Mouse (Mus musculus): Measurements from ENCODE around the gene Olfr649. TPM values are rescaled to one million over a fixed set of nuclear protein-coding genes. Genes with fewer than 3 reads are reported as not detected.

Gene Olfr649
- polyA plus RNA-seq, 1 experiment from 2014 or later, result not detected

DNA sequence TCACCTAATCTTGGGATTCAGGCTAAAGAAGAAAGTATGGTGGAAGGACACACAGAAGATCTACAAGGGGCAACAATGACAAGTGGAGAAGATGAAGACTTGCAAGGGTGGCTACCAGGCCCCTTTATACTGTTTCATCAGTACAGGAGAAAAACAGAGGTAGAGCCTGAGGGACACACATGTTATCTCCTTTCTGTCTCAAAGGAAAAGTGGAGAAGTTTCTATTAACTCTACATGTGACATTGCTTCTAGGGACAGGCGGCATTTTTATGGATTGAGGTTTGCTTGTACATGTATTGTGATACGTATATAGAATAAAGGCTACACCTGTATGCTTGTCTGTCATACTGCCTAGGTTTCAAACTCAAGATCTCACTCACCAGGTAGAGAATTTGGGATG lies 12.5 kb downstream of the Olfr649 start, which contains the start of gene Olfr648:
Olfr648 (minus strand) TSS at position 101 of the 400 bp plus-strand sequence.
- Histone ChIP-seq H3K36me3 (no peaks in the 10 kb centered on the region), H3K4me2 (replicated peaks) (no peak within 1 kb of the TSS), H3K27ac (replicated peaks) (no peak within 1 kb of the TSS), H3K27me3 (no peaks in the 10 kb centered on the region), H3K9me3 (no peaks in the 10 kb centered on the region), H3K4me1 (no peaks in the 10 kb centered on the region), H3K4me3 (no peak within 1 kb of the TSS), H3K9ac (replicated peaks) (no peak within 1 kb of the TSS)
- no peak for ATAC-seq (replicated peaks)
- WGBS, result 91% methylated on average over 2 of the region's 2 CpGs

DNA sequence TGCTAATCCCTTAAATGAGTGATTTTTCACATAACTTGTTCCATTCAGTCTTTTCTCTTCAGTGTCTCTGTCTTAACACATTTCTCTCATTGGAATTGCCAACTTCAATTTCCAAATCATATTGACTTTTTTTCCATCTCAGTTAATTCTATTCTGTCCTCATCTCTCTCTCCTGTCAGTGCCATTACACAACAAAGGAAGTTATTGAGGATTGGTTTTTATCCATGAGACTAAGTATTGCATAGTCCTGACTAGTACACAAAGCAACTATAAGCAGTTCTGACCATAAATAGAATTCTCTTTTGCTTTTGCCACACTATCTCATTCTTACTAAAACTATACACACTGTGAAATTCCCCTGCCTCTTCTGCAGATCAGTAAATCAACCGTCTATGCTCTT lies 16.7 kb downstream of the Olfr649 start:
- Histone ChIP-seq H3K27me3 (no peaks in the 10 kb centered on the region), H3K4me2 (replicated peaks) (no peak overlapping the region), H3K36me3 (no peaks in the 10 kb centered on the region), H3K4me1 (no peaks in the 10 kb centered on the region), H3K27ac (replicated peaks) (no peak overlapping the region), H3K4me3 (no peak overlapping the region), H3K9me3 (no peaks in the 10 kb centered on the region), H3K9ac (replicated peaks) (no peak overlapping the region)
- WGBS, result 83% methylated on average over 1 of the region's 1 CpGs
- no peak for ATAC-seq (replicated peaks)

DNA sequence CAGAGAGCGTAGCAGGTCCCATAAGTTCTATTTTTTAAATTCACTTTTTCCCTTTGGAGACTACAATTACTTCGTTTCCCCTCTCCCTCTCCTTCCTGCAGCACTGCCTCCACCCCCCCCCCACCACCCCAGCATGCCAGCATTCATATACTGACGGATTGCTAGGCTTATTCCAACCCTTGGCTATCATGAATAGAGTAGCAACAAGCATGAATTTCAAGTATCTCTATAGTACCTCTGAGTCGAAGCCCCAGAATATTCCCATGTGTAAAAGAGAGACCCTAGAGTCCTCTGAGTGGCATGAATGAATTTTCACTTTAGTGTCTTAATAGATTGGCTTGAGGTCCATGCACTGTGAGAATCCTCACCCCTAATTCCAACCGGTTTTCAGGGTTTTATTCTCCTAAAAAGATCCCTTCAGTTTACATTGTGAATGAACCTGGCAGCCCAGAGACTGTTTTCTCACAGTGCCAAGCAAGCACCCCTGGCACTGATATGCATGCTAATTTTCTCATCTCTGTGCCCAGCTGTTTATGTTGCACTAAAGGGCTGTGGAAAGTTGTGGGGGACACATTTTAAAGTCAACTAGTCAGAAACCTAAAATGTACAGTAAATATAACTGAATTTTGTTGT lies 17.2 kb downstream of the Olfr649 start:
- no peak overlapping the region for H3K9ac ChIP-seq (replicated peaks)
- H3K4me2 ChIP-seq (replicated peaks), result no peak overlapping the region
- no peak overlapping the region for H3K4me3 ChIP-seq
- H3K27ac ChIP-seq (replicated peaks), result no peak overlapping the region
- no peaks in the 10 kb centered on the region for H3K9me3 ChIP-seq
- no peaks in the 10 kb centered on the region for H3K36me3 ChIP-seq
- no peaks in the 10 kb centered on the region for H3K4me1 ChIP-seq
- H3K27me3 ChIP-seq, result no peaks in the 10 kb centered on the region
- WGBS, result 60% methylated on average over 5 of the region's 5 CpGs
- ATAC-seq (replicated peaks), result no peak

DNA sequence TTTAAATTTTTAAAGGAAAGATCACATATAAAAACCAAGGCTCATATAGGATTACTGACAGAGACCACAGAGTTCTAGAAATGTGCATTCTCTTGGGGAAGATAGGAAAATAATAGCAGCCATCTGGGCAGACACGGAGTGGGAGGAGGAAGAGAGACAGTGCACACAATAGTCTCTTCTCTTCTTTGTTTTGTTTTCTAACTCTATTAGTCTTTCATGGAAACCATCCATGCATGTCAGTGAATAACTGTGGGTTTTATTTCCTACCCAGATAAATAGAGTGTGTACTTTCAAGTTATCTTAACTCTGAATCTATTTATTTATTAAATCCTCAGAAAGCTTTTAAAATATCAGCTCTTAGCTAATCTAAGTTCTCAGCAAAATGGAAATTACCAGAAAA lies 20.7 kb downstream of the Olfr649 start:
- Histone ChIP-seq H3K27me3 (no peaks in the 10 kb centered on the region), H3K4me2 (replicated peaks) (no peak overlapping the region), H3K9me3 (no peaks in the 10 kb centered on the region), H3K9ac (replicated peaks) (no peak overlapping the region), H3K27ac (replicated peaks) (no peak overlapping the region), H3K4me1 (no peaks in the 10 kb centered on the region), H3K36me3 (no peaks in the 10 kb centered on the region), H3K4me3 (no peak overlapping the region)
- WGBS, result 25% methylated on average over 1 of the region's 1 CpGs
- no peak for ATAC-seq (replicated peaks)

DNA sequence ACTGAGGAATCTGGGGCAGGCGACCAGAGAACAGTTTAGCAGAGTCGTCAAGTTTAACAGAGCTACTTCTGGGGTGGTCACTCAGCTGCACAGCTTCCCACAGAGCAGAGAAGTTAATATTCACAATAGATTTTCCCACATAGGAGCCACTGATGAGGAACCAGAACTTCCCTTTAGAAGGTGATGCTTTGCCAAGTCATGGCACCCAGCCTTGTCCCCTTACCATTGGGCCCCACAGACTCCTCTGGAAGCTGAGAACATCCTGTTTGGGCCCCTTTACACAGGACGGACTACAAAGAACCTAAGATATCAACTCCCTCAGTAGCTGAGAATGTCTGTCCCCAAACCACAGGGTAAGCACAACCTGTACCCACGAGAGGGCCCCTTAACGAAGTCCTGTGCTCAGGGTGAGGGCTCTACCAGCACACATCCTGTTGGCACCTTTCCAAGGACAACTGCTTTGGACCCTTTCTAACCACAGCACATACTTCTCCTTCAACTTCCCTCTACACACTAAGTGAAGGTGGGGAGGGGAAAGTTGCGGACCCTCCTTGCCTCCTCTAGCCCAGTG lies 26.1 kb downstream of the Olfr649 start:
- Histone ChIP-seq H3K36me3 (no peaks in the 10 kb centered on the region), H3K27me3 (no peaks in the 10 kb centered on the region), H3K4me2 (replicated peaks) (no peak overlapping the region), H3K9ac (replicated peaks) (no peak overlapping the region), H3K9me3 (no peaks in the 10 kb centered on the region), H3K4me3 (no peak overlapping the region), H3K27ac (replicated peaks) (no peak overlapping the region), H3K4me1 (no peaks in the 10 kb centered on the region)
- ATAC-seq (replicated peaks), result no peak
- 72% methylated on average over 6 of the region's 6 CpGs for WGBS

DNA sequence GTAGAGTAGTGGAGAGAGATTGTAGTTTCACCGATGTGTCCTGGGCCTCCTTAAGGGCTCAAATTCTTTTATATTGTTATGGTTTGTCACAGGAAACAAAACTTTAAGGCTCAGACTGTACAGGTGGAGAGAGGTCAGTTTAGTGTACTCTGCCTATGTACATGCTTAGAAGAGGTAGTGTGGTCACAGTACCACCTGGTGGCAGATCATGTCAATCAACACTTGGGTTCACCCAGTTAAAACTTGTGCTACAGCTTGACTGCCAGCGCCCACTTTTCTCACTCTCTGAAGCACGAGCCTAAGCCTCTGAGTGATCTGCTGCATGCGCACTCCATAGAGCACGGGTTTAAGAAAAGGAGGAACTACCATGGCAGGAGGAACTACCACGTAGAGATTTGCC lies 28.7 kb downstream of the Olfr649 start:
- ATAC-seq (replicated peaks), result no peak
- 83% methylated on average over 6 of the region's 6 CpGs for whole genome bisulfite sequencing
- no peak overlapping the region for H3K4me3 ChIP-seq
- no peaks in the 10 kb centered on the region for H3K4me1 ChIP-seq
- H3K27me3 ChIP-seq, result no peaks in the 10 kb centered on the region
- H3K4me2 ChIP-seq (replicated peaks), result no peak overlapping the region
- no peaks in the 10 kb centered on the region for H3K9me3 ChIP-seq
- H3K36me3 ChIP-seq, result no peaks in the 10 kb centered on the region
- H3K9ac ChIP-seq (replicated peaks), result no peak overlapping the region
- H3K27ac ChIP-seq (replicated peaks), result no peak overlapping the region

DNA sequence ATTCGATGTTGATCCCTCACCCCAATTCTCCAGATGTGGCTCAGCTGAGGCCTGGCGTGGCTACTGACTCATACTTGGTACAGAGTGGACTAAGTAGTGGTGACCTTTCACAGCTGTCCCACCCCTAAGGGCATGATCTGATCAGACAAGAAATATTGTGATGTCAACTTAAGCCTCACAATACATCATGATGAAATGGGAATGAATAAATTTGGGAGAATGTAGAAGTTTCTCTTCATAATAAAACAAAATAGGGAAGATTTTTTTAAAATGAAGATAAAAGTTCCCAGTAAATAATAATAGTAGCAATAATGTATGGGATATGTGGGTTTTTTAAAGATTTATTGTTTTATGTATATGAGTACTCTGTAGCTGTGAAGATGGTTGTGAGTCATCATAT lies 45.3 kb downstream of the Olfr649 start, which contains the start of gene Ubqlnl:
Ubqlnl (minus strand) TSS at position 101 of the 400 bp plus-strand sequence.
- no peak within 1 kb of the TSS for H3K4me3 ChIP-seq
- no peak for ATAC-seq (replicated peaks)
- no peak within 1 kb of the TSS for H3K9ac ChIP-seq (replicated peaks)
- H3K36me3 ChIP-seq, result no peaks in the 10 kb centered on the region
- no peaks in the 10 kb centered on the region for H3K9me3 ChIP-seq
- H3K27me3 ChIP-seq, result no peaks in the 10 kb centered on the region
- 88% methylated on average over 2 of the region's 2 CpGs for WGBS
- H3K4me1 ChIP-seq, result no peaks in the 10 kb centered on the region
- H3K4me2 ChIP-seq (replicated peaks), result no peak within 1 kb of the TSS
- H3K27ac ChIP-seq (replicated peaks), result no peak within 1 kb of the TSS

DNA sequence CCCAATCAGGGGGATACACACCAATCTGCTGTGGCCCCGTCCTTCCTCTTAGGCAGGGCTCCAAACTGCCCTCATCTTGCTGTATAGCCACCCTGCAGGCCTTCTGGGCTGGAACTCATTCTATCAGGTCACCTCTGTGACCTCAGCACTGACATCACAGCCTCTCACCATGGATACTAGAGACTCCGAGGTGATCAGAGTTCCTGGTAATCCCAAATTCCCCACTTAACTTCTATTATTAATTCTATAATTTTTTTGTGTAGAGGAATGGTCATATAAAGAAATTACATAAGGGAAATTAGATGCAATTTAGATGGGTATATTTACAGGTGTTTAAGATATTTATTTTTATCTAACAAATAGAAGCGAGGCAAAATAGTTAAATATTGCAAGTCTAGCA lies 52.6 kb downstream of the Olfr649 start, which contains the start of gene Ubqln3:
Ubqln3 (minus strand) TSS at position 101 of the 400 bp plus-strand sequence.
- H3K27me3 ChIP-seq, result no peaks in the 10 kb centered on the region
- H3K27ac ChIP-seq (replicated peaks), result no peak within 1 kb of the TSS
- H3K4me1 ChIP-seq, result no peaks in the 10 kb centered on the region
- no peak within 1 kb of the TSS for H3K9ac ChIP-seq (replicated peaks)
- H3K9me3 ChIP-seq, result no peaks in the 10 kb centered on the region
- H3K4me2 ChIP-seq (replicated peaks), result no peak within 1 kb of the TSS
- ATAC-seq (replicated peaks), result no peak
- 80% methylated on average over 3 of the region's 3 CpGs for WGBS
- no peaks in the 10 kb centered on the region for H3K36me3 ChIP-seq
- H3K4me3 ChIP-seq, result no peak within 1 kb of the TSS

Other genes with a start within 250 kb of the Olfr649 start
- not detected in 2 replicates for gene Olfr635, start 224.8 kb downstream of the Olfr649 start, polyA plus RNA-seq (2015; fragmentation: Nextera tagmentation; extraction: Ambion mirVana)
- gene Olfr638, start 197.2 kb downstream of the Olfr649 start, polyA plus RNA-seq (2015; fragmentation: Nextera tagmentation; extraction: Ambion mirVana), result not detected in 2 replicates
- not detected in 2 replicates for gene Olfr639, start 178.7 kb downstream of the Olfr649 start, polyA plus RNA-seq (2015; fragmentation: Nextera tagmentation; extraction: Ambion mirVana)
- not detected in 2 replicates for gene Olfr640, start 170.4 kb downstream of the Olfr649 start, polyA plus RNA-seq (2015; fragmentation: Nextera tagmentation; extraction: Ambion mirVana)
- gene Olfr641, start 160.5 kb downstream of the Olfr649 start, polyA plus RNA-seq (2015; fragmentation: Nextera tagmentation; extraction: Ambion mirVana), result not detected in 2 replicates
- gene Olfr642, start 143.3 kb downstream of the Olfr649 start, polyA plus RNA-seq (2015; fragmentation: Nextera tagmentation; extraction: Ambion mirVana), result not detected in 2 replicates
- gene 4930516K23Rik, start 134.5 kb downstream of the Olfr649 start, polyA plus RNA-seq (2015; fragmentation: Nextera tagmentation; extraction: Ambion mirVana), result not detected in 2 replicates
- not detected in 2 replicates for gene Olfr644, start 124.1 kb downstream of the Olfr649 start, polyA plus RNA-seq (2015; fragmentation: Nextera tagmentation; extraction: Ambion mirVana)
- gene Olfr645, start 110.5 kb downstream of the Olfr649 start, polyA plus RNA-seq (2015; fragmentation: Nextera tagmentation; extraction: Ambion mirVana), result not detected in 2 replicates
- not detected in 2 replicates for gene Olfr646, start 91.1 kb downstream of the Olfr649 start, polyA plus RNA-seq (2015; fragmentation: Nextera tagmentation; extraction: Ambion mirVana)
- gene Ubqln5, start 66.2 kb downstream of the Olfr649 start, polyA plus RNA-seq (2015; fragmentation: Nextera tagmentation; extraction: Ambion mirVana), result not detected in 2 replicates
- not detected in 2 replicates for gene Olfr643, start 58.6 kb downstream of the Olfr649 start, polyA plus RNA-seq (2015; fragmentation: Nextera tagmentation; extraction: Ambion mirVana)
- not detected in 2 replicates for gene Ubqln3, start 52.7 kb downstream of the Olfr649 start, polyA plus RNA-seq (2015; fragmentation: Nextera tagmentation; extraction: Ambion mirVana)
- gene Ubqlnl, start 45.4 kb downstream of the Olfr649 start, polyA plus RNA-seq (2015; fragmentation: Nextera tagmentation; extraction: Ambion mirVana), result not detected in 2 replicates
- not detected in 2 replicates for gene Olfm5, start 31.2 kb downstream of the Olfr649 start, polyA plus RNA-seq (2015; fragmentation: Nextera tagmentation; extraction: Ambion mirVana)
- gene Olfr648, start 12.6 kb downstream of the Olfr649 start, polyA plus RNA-seq (2015; fragmentation: Nextera tagmentation; extraction: Ambion mirVana), result 0.33 and 0.47 TPM in 2 replicates
- 0.24 and 0.34 TPM in 2 replicates for gene Trim6, start 22.8 kb upstream of the Olfr649 start, polyA plus RNA-seq (2015; fragmentation: Nextera tagmentation; extraction: Ambion mirVana)
- gene Trim34a, start 48.5 kb upstream of the Olfr649 start, polyA plus RNA-seq (2015; fragmentation: Nextera tagmentation; extraction: Ambion mirVana), result 0.46 and 0.62 TPM in 2 replicates
- 0.09 and 0.13 TPM in 2 replicates for gene Trim5, start 92.1 kb upstream of the Olfr649 start, polyA plus RNA-seq (2015; fragmentation: Nextera tagmentation; extraction: Ambion mirVana)
- gene Trim12a, start 119.5 kb upstream of the Olfr649 start, polyA plus RNA-seq (2015; fragmentation: Nextera tagmentation; extraction: Ambion mirVana), result 1.2 and 2.0 TPM in 2 replicates
- not detected in 2 replicates for gene Trim34b, start 133.5 kb upstream of the Olfr649 start, polyA plus RNA-seq (2015; fragmentation: Nextera tagmentation; extraction: Ambion mirVana)
- 0.80 and 0.98 TPM in 2 replicates for gene Trim12c, start 157.4 kb upstream of the Olfr649 start, polyA plus RNA-seq (2015; fragmentation: Nextera tagmentation; extraction: Ambion mirVana)
- not detected in 2 replicates for gene Trim30b, start 173.9 kb upstream of the Olfr649 start, polyA plus RNA-seq (2015; fragmentation: Nextera tagmentation; extraction: Ambion mirVana)
- not detected in 2 replicates for gene Trim30c, start 204.9 kb upstream of the Olfr649 start, polyA plus RNA-seq (2015; fragmentation: Nextera tagmentation; extraction: Ambion mirVana)

All from forebrain, embryonic 15.5 days (tissue).